Mouse (Mus musculus): Measurements from ENCODE around the gene Fgf2. TPM values are rescaled to one million over a fixed set of nuclear protein-coding genes. Genes with fewer than 3 reads are reported as not detected.

The Fgf2 gene
- polyA plus RNA-seq, 1 experiment from 2014 or later = 2.2 TPM

GRCm38 (mm10) chr3:37313371-37313770, 34.8 kb upstream of the Fgf2 start:
- H3K4me1 ChIP-seq (ENCODE audit: control insufficient read depth in 2 of 2, insufficient read depth in 2 of 2, low read length in 2 of 2) = peaks cover 3 to 9% of the 10 kb centered on the region in 2 experiments; a peak in 2 of 4 replicates
- H3K4me3 ChIP-seq (ENCODE audit: control insufficient read depth in 1 of 2, insufficient read depth in 1 of 2, low read depth in 1 of 2, low read length in 2 of 2) = peak overlapping the region in 1 of 2 experiments; percentile 86; a peak in 2 of 4 replicates
- H3K9me3 ChIP-seq (ENCODE audit: control insufficient read depth, low read length) = no peaks in the 10 kb centered on the region
- peak overlapping the region; percentile 84 for H3K4me2 ChIP-seq (ENCODE audit: low read length)
- no peaks in the 10 kb centered on the region for H3K36me3 ChIP-seq (ENCODE audit: control insufficient read depth, insufficient read depth, low read length)
- peak overlapping the region; percentile 91 for H3K9ac ChIP-seq (ENCODE audit: low read length)
- H3K27ac ChIP-seq (replicated peaks in 1 of 2; ENCODE audit: control insufficient read depth in 1 of 2, insufficient read depth in 1 of 2, low read depth in 2 of 2, low read length in 2 of 2) = no peak overlapping the region
- H3K27me3 ChIP-seq (ENCODE audit: control insufficient read depth, insufficient read depth, low read length) = no peaks in the 10 kb centered on the region
- WGBS = 47% methylated on average over 1 of the region's 1 CpGs
- no peak for ATAC-seq (ENCODE audit: insufficient number of reproducible peaks, insufficient read depth, low FRiP score, low read depth)

GRCm38 (mm10) chr3:37316233-37316632, 31.9 kb upstream of the Fgf2 start:
- 88% methylated on average over 1 of the region's 1 CpGs for WGBS
- Histone ChIP-seq H3K9ac (ENCODE audit: low read length) (no peak overlapping the region), H3K27me3 (ENCODE audit: control insufficient read depth, insufficient read depth, low read length) (no peaks in the 10 kb centered on the region), H3K4me2 (ENCODE audit: low read length) (no peak overlapping the region), H3K27ac (replicated peaks in 1 of 2; ENCODE audit: control insufficient read depth in 1 of 2, insufficient read depth in 1 of 2, low read depth in 2 of 2, low read length in 2 of 2) (no peak overlapping the region), H3K4me1 (ENCODE audit: control insufficient read depth in 2 of 2, insufficient read depth in 2 of 2, low read length in 2 of 2) (peaks cover 3 to 9% of the 10 kb centered on the region in 2 experiments; a peak in 2 of 4 replicates), H3K4me3 (ENCODE audit: control insufficient read depth in 1 of 2, insufficient read depth in 1 of 2, low read depth in 1 of 2, low read length in 2 of 2) (no peak overlapping the region), H3K36me3 (ENCODE audit: control insufficient read depth, insufficient read depth, low read length) (peaks cover 11% of the 10 kb centered on the region), H3K9me3 (ENCODE audit: control insufficient read depth, low read length) (no peaks in the 10 kb centered on the region)
- no peak for ATAC-seq (ENCODE audit: insufficient number of reproducible peaks, insufficient read depth, low FRiP score, low read depth)

DNA sequence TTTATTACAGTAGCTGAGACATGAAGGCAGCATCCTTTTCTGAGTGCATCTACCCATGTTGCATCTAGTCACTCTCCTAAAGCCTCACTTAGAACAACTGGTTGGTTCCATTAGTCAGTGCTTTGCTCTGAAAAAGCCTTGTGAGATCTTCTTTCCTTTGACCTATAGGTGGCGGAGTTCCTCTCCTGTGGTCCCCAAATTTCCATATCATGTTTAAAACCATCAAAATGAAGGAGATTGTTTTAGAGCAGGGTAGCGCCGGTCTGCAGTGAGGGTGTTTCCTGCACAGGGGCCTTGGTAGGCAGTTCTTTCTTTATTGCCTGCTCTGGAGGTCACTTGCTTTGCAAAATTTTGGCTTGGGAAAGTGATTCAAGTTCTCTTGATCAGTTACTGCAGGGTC, 23.8 kb upstream of the Fgf2 start:
- peaks cover 8% of the 10 kb centered on the region for H3K36me3 ChIP-seq (ENCODE audit: control insufficient read depth, insufficient read depth, low read length)
- H3K4me3 ChIP-seq (ENCODE audit: control insufficient read depth in 1 of 2, insufficient read depth in 1 of 2, low read depth in 1 of 2, low read length in 2 of 2) = no peak overlapping the region
- no peak for ATAC-seq (ENCODE audit: insufficient number of reproducible peaks, insufficient read depth, low FRiP score, low read depth)
- H3K4me2 ChIP-seq (ENCODE audit: low read length) = no peak overlapping the region
- H3K27me3 ChIP-seq (ENCODE audit: control insufficient read depth, insufficient read depth, low read length) = no peaks in the 10 kb centered on the region
- no peaks in the 10 kb centered on the region for H3K9me3 ChIP-seq (ENCODE audit: control insufficient read depth, low read length)
- H3K27ac ChIP-seq (replicated peaks in 1 of 2; ENCODE audit: control insufficient read depth in 1 of 2, insufficient read depth in 1 of 2, low read depth in 2 of 2, low read length in 2 of 2) = no peak overlapping the region
- WGBS = 38% methylated on average over 3 of the region's 3 CpGs
- no peaks in the 10 kb centered on the region; a peak in 2 of 4 replicates for H3K4me1 ChIP-seq (ENCODE audit: control insufficient read depth in 2 of 2, insufficient read depth in 2 of 2, low read length in 2 of 2)
- no peak overlapping the region for H3K9ac ChIP-seq (ENCODE audit: low read length)

GRCm38 (mm10) chr3:37325317-37326112, 22.6 kb upstream of the Fgf2 start:
- no peak for ATAC-seq (ENCODE audit: insufficient number of reproducible peaks, insufficient read depth, low FRiP score, low read depth)

DNA sequence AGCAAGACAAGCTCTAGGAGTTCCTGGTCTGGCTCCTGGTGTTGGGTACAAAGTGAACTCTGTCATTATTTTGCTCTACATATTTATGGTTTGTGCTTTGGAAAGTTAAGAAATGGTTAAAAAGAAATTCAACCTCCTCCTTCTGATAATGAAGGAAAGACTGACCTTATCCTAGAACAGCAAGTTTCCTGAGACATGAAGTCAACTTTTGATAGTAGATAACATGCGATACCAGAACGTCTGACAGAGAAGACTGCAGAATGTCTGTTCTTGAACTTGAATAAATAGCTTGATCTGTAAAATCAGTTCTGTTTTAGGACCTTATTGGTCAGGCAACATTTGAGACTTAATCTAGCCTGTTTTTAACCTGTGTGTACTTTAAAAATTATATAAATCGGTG, 21.5 kb upstream of the Fgf2 start:
- Histone ChIP-seq H3K27ac (replicated peaks in 1 of 2; ENCODE audit: control insufficient read depth in 1 of 2, insufficient read depth in 1 of 2, low read depth in 2 of 2, low read length in 2 of 2) (no peak overlapping the region), H3K9ac (ENCODE audit: low read length) (no peak overlapping the region), H3K4me3 (ENCODE audit: control insufficient read depth in 1 of 2, insufficient read depth in 1 of 2, low read depth in 1 of 2, low read length in 2 of 2) (no peak overlapping the region), H3K27me3 (ENCODE audit: control insufficient read depth, insufficient read depth, low read length) (no peaks in the 10 kb centered on the region), H3K4me1 (ENCODE audit: control insufficient read depth in 2 of 2, insufficient read depth in 2 of 2, low read length in 2 of 2) (no peaks in the 10 kb centered on the region; a peak in 3 of 4 replicates), H3K4me2 (ENCODE audit: low read length) (no peak overlapping the region), H3K36me3 (ENCODE audit: control insufficient read depth, insufficient read depth, low read length) (no peaks in the 10 kb centered on the region), H3K9me3 (ENCODE audit: control insufficient read depth, low read length) (no peaks in the 10 kb centered on the region)
- ATAC-seq (ENCODE audit: insufficient number of reproducible peaks, insufficient read depth, low FRiP score, low read depth) = no peak
- 57% methylated on average over 3 of the region's 3 CpGs for WGBS

More at GRCm38 (mm10) chr3:37325317-37326112, 22.6 kb upstream of the Fgf2 start:
- Histone ChIP-seq H3K9me3 (ENCODE audit: control insufficient read depth, low read length) (no peaks in the 10 kb centered on the region), H3K4me1 (ENCODE audit: control insufficient read depth in 2 of 2, insufficient read depth in 2 of 2, low read length in 2 of 2) (no peaks in the 10 kb centered on the region; a peak in 3 of 4 replicates), H3K9ac (ENCODE audit: low read length) (no peak overlapping the region), H3K4me3 (ENCODE audit: control insufficient read depth in 1 of 2, insufficient read depth in 1 of 2, low read depth in 1 of 2, low read length in 2 of 2) (no peak overlapping the region), H3K27ac (replicated peaks in 1 of 2; ENCODE audit: control insufficient read depth in 1 of 2, insufficient read depth in 1 of 2, low read depth in 2 of 2, low read length in 2 of 2) (no peak overlapping the region), H3K27me3 (ENCODE audit: control insufficient read depth, insufficient read depth, low read length) (no peaks in the 10 kb centered on the region), H3K36me3 (ENCODE audit: control insufficient read depth, insufficient read depth, low read length) (no peaks in the 10 kb centered on the region), H3K4me2 (ENCODE audit: low read length) (no peak overlapping the region)
- WGBS = 66% methylated on average over 5 of the region's 5 CpGs

- no peaks in the 10 kb centered on the region for H3K9me3 ChIP-seq (ENCODE audit: control insufficient read depth, low read length)
- no peak for ATAC-seq (ENCODE audit: insufficient number of reproducible peaks, insufficient read depth, low FRiP score, low read depth)
- H3K4me2 ChIP-seq (ENCODE audit: low read length) = no peak overlapping the region
- H3K4me1 ChIP-seq (ENCODE audit: control insufficient read depth in 2 of 2, insufficient read depth in 2 of 2, low read length in 2 of 2) = no peaks in the 10 kb centered on the region; a peak in 3 of 4 replicates
- 56% methylated on average over 2 of the region's 2 CpGs for WGBS
- no peak overlapping the region for H3K27ac ChIP-seq (replicated peaks in 1 of 2; ENCODE audit: control insufficient read depth in 1 of 2, insufficient read depth in 1 of 2, low read depth in 2 of 2, low read length in 2 of 2)
- no peaks in the 10 kb centered on the region for H3K36me3 ChIP-seq (ENCODE audit: control insufficient read depth, insufficient read depth, low read length)
- no peak overlapping the region for H3K4me3 ChIP-seq (ENCODE audit: control insufficient read depth in 1 of 2, insufficient read depth in 1 of 2, low read depth in 1 of 2, low read length in 2 of 2)
- no peaks in the 10 kb centered on the region for H3K27me3 ChIP-seq (ENCODE audit: control insufficient read depth, insufficient read depth, low read length)
- no peak overlapping the region for H3K9ac ChIP-seq (ENCODE audit: low read length)
Measured at GRCm38 (mm10) chr3:37328489-37328888, 19.7 kb upstream of the Fgf2 start.

DNA sequence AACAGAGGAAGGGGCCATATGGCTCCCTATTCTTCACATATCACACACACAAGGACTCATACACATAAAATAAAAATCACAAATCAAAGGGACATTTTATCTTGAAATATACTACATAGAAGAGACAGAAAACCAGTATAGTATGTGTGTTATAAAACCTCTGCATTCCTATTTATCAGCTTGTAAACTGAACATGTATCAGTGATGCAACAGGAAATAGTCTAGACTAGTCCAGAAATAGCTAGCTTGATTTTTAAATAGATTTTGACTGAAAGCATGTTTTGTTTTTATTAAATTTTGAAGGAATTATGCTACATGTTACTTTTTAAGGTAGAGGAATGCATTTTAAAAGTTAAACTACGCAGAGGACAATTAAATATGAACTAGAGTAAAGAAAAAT, 18.2 kb upstream of the Fgf2 start:
- Histone ChIP-seq H3K36me3 (ENCODE audit: control insufficient read depth, insufficient read depth, low read length) (no peaks in the 10 kb centered on the region), H3K4me1 (ENCODE audit: control insufficient read depth in 2 of 2, insufficient read depth in 2 of 2, low read length in 2 of 2) (no peaks in the 10 kb centered on the region; a peak in 2 of 4 replicates), H3K9me3 (ENCODE audit: control insufficient read depth, low read length) (no peaks in the 10 kb centered on the region), H3K27me3 (ENCODE audit: control insufficient read depth, insufficient read depth, low read length) (no peaks in the 10 kb centered on the region), H3K27ac (replicated peaks in 1 of 2; ENCODE audit: control insufficient read depth in 1 of 2, insufficient read depth in 1 of 2, low read depth in 2 of 2, low read length in 2 of 2) (no peak overlapping the region), H3K9ac (ENCODE audit: low read length) (no peak overlapping the region), H3K4me2 (ENCODE audit: low read length) (no peak overlapping the region), H3K4me3 (ENCODE audit: control insufficient read depth in 1 of 2, insufficient read depth in 1 of 2, low read depth in 1 of 2, low read length in 2 of 2) (no peak overlapping the region)
- ATAC-seq (ENCODE audit: insufficient number of reproducible peaks, insufficient read depth, low FRiP score, low read depth) = no peak
- 84% methylated on average over 1 of the region's 1 CpGs for WGBS
